24 mouse cellular contexts compared by ENCODE assay signal in genomic region chr5:64574386-64574785, GRCm38 (mm10).
DNase-seq lines count a peak whose midpoint lies in the region; ATAC-seq lines count a peak whose summit lies in the region.
"Had no signal": no experiment of that assay in that cellular context is flagged by ENCODE, and none has a peak within 500 bp of the region (broad histone marks: within the 10 kb centered on the region; RNA-seq: fewer than 3 reads in every experiment).

No protein-coding gene starts in this region.

- H3K27ac ChIP-seq in forebrain, embryonic 11.5 days (ENCODE audit: low read depth, low read length) = no peak overlapping the region
- H3K27ac ChIP-seq in forebrain, embryonic 13.5 days = no peak overlapping the region
- no peak overlapping the region for H3K27ac ChIP-seq in kidney, embryonic 16.5 days (ENCODE audit: low read length)
- 0 out of 2 replicates have a peak overlapping the region, but pooled peaks have one; percentile 25 for H3K27ac ChIP-seq in liver, embryonic 12.5 days
- no peak overlapping the region for H3K27ac ChIP-seq in liver, embryonic 11.5 days (ENCODE audit: low read depth, low read length)
- H3K27ac ChIP-seq: embryonic facial prominence, embryonic 10.5 days; embryonic facial prominence, embryonic 12.5 days; forebrain, embryonic 12.5 days; forebrain, embryonic 15.5 days had no signal

- no peaks in the 10 kb centered on the region for H3K36me3 ChIP-seq in forebrain, embryonic 11.5 days (ENCODE audit: control insufficient read depth, insufficient read depth, low read length)
- no peaks in the 10 kb centered on the region for H3K36me3 ChIP-seq in forebrain, embryonic 13.5 days (ENCODE audit: poor library complexity, severe bottlenecking)
- H3K36me3 ChIP-seq in kidney, embryonic 16.5 days (ENCODE audit: insufficient read depth, low read length) = no peaks in the 10 kb centered on the region
- no peaks in the 10 kb centered on the region for H3K36me3 ChIP-seq in liver, embryonic 12.5 days
- H3K36me3 ChIP-seq in liver, embryonic 11.5 days (ENCODE audit: control insufficient read depth, insufficient read depth, low read length) = no peaks in the 10 kb centered on the region
- H3K36me3 ChIP-seq: embryonic facial prominence, embryonic 10.5 days; embryonic facial prominence, embryonic 12.5 days; forebrain, embryonic 12.5 days; forebrain, embryonic 15.5 days; G1E had no signal

- no peak overlapping the region for H3K4me2 ChIP-seq in forebrain, embryonic 11.5 days (ENCODE audit: low read depth, low read length, severe bottlenecking)
- no peak overlapping the region for H3K4me2 ChIP-seq in forebrain, embryonic 13.5 days
- no peak overlapping the region for H3K4me2 ChIP-seq in kidney, embryonic 16.5 days (replicated peaks; ENCODE audit: low read depth, low read length)
- no peak overlapping the region for H3K4me2 ChIP-seq in liver, embryonic 12.5 days
- H3K4me2 ChIP-seq in liver, embryonic 11.5 days = no peak overlapping the region
- H3K4me2 ChIP-seq: embryonic facial prominence, embryonic 12.5 days; forebrain, embryonic 12.5 days; forebrain, embryonic 15.5 days had no signal

- no peak overlapping the region for H3K4me3 ChIP-seq in forebrain, embryonic 11.5 days (ENCODE audit: low read depth, low read length)
- no peak overlapping the region for H3K4me3 ChIP-seq in forebrain, embryonic 13.5 days
- no peak overlapping the region for H3K4me3 ChIP-seq in kidney, embryonic 16.5 days (ENCODE audit: low read length)
- H3K4me3 ChIP-seq in liver, embryonic 12.5 days = no peak overlapping the region
- no peak overlapping the region for H3K4me3 ChIP-seq in liver, embryonic 11.5 days (ENCODE audit: low read depth, low read length)
- H3K4me3 ChIP-seq: embryonic facial prominence, embryonic 10.5 days; embryonic facial prominence, embryonic 12.5 days; forebrain, embryonic 12.5 days; forebrain, embryonic 15.5 days had no signal

- peaks cover 2% of the 10 kb centered on the region; the same call in 1 of the 2 replicates for H3K4me1 ChIP-seq in forebrain, embryonic 11.5 days (replicated peaks; ENCODE audit: control insufficient read depth, insufficient read depth, low read length)
- H3K4me1 ChIP-seq in forebrain, embryonic 13.5 days = peaks cover 4% of the 10 kb centered on the region
- peaks cover 38% of the 10 kb centered on the region for H3K4me1 ChIP-seq in kidney, embryonic 16.5 days (ENCODE audit: insufficient read depth, low read length)
- peaks cover 29% of the 10 kb centered on the region for H3K4me1 ChIP-seq in liver, embryonic 12.5 days
- peaks cover 25% of the 10 kb centered on the region for H3K4me1 ChIP-seq in liver, embryonic 11.5 days (replicated peaks; ENCODE audit: control insufficient read depth, insufficient read depth, low read length)

- 88% methylated on average over 10 of the region's 10 CpGs for WGBS in forebrain, embryonic 11.5 days
- 85% methylated on average over 10 of the region's 10 CpGs for WGBS in forebrain, embryonic 13.5 days
- WGBS in kidney, embryonic 16.5 days = 74% methylated on average over 10 of the region's 10 CpGs
- WGBS in liver, embryonic 12.5 days (ENCODE audit: insufficient replicate concordance) = 75% methylated on average over 10 of the region's 10 CpGs
- WGBS in liver, embryonic 11.5 days = 82% methylated on average over 10 of the region's 10 CpGs

- H3K27me3 ChIP-seq in forebrain, embryonic 11.5 days (ENCODE audit: control insufficient read depth, insufficient read depth, low read length) = no peaks in the 10 kb centered on the region
- no peaks in the 10 kb centered on the region for H3K27me3 ChIP-seq in forebrain, embryonic 13.5 days
- no peaks in the 10 kb centered on the region for H3K27me3 ChIP-seq in kidney, embryonic 16.5 days (ENCODE audit: insufficient read depth, low read length)
- no peaks in the 10 kb centered on the region for H3K27me3 ChIP-seq in liver, embryonic 12.5 days (replicated peaks)
- H3K27me3 ChIP-seq in liver, embryonic 11.5 days (replicated peaks; ENCODE audit: control insufficient read depth, insufficient read depth, low read length) = no peaks in the 10 kb centered on the region
- H3K27me3 ChIP-seq: embryonic facial prominence, embryonic 12.5 days; forebrain, embryonic 12.5 days; forebrain, embryonic 15.5 days; Patski had no signal

- peak; percentile 30 for DNase-seq in forebrain, embryonic 11.5 days (ENCODE audit: low spot score)
- DNase-seq in kidney, postnatal 10 days = peak; percentile 7
- DNase-seq in liver, embryonic 11.5 days (ENCODE audit: low spot score) = no peak
- DNase-seq: adrenal gland, adult 8-10 months; adrenal gland, postnatal 14 days; adrenal gland, postnatal 36 days; B cell, adult 2 months; cerebellum, adult 11-12 months; cerebellum, adult 2 months; cerebellum, adult 9-10 months; cerebellum, postnatal 10 days; cerebellum, postnatal 25 days; forebrain, postnatal 0 days had no signal

- H3K9me3 ChIP-seq in forebrain, embryonic 11.5 days (ENCODE audit: control insufficient read depth, low read length) = no peaks in the 10 kb centered on the region
- H3K9me3 ChIP-seq in forebrain, embryonic 13.5 days (replicated peaks) = no peaks in the 10 kb centered on the region
- no peaks in the 10 kb centered on the region for H3K9me3 ChIP-seq in kidney, embryonic 16.5 days (ENCODE audit: low read length)
- H3K9me3 ChIP-seq in liver, embryonic 12.5 days (replicated peaks) = no peaks in the 10 kb centered on the region
- no peaks in the 10 kb centered on the region for H3K9me3 ChIP-seq in liver, embryonic 11.5 days (ENCODE audit: control insufficient read depth, low read length)
- H3K9me3 ChIP-seq: embryonic facial prominence, embryonic 10.5 days; embryonic facial prominence, embryonic 12.5 days; forebrain, embryonic 12.5 days; forebrain, embryonic 15.5 days had no signal

- H3K9ac ChIP-seq in forebrain, embryonic 11.5 days (ENCODE audit: low read length) = no peak overlapping the region
- H3K9ac ChIP-seq in forebrain, embryonic 13.5 days = no peak overlapping the region
- H3K9ac ChIP-seq in kidney, embryonic 16.5 days (replicated peaks; ENCODE audit: low read length) = no peak overlapping the region
- no peak overlapping the region for H3K9ac ChIP-seq in liver, embryonic 12.5 days
- no peak overlapping the region for H3K9ac ChIP-seq in liver, embryonic 11.5 days (ENCODE audit: low read depth, low read length)
- H3K9ac ChIP-seq: embryonic facial prominence, embryonic 12.5 days; forebrain, embryonic 12.5 days; forebrain, embryonic 15.5 days; forebrain, postnatal 0 days had no signal

- ATAC-seq in forebrain, embryonic 11.5 days (replicated peaks; ENCODE audit: low FRiP score) = no peak
- no peak for ATAC-seq in forebrain, embryonic 13.5 days
- ATAC-seq in kidney, embryonic 16.5 days (ENCODE audit: low FRiP score, low TSS enrichment) = no peak
- no peak for ATAC-seq in liver, embryonic 12.5 days
- no peak for ATAC-seq in liver, embryonic 11.5 days (replicated peaks; ENCODE audit: low FRiP score)
- ATAC-seq: activated CD4-positive, CD25-positive, alpha-beta regulatory T cell, adult 4 months; CD4-positive, CD25-positive, alpha-beta regulatory T cell, adult 4 months; forebrain, embryonic 15.5 days; forebrain, postnatal 0 days; Patski had no signal
